Mouse (Mus musculus): ENCODE measurements around the gene Tspan13.

DNA sequence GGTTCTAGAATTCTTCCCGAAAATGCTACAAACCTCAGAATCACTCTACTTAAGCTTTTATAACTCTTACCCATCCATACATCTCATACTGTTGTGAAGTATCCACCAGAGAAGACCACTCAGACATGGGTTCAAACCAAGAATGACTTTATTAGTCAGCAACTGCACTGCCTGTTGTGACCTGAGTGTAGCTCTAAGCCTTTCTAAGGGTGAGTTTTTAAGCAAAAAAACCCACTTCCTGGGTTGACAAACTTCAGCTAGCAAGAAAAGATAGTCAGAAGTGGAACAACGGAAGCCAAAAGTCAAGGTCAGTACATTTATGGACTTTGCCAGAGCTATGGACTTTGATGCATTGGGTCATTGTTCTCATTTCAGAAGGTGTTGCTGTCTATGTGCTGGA, 25.2 kb upstream of the Tspan13 start:
- no peak for TF ChIP-seq CTCF (IDR thresholded peaks at IDR 0.05; ENCODE audit: insufficient read depth, low read depth, low read length)
- no peak for TF ChIP-seq POLR2A (IDR thresholded peaks at IDR 0.05; ENCODE audit: insufficient read depth, low read depth, low read length)

Measured in olfactory bulb, adult 2 months (tissue).